ENCODE assay signal across 26 mouse cellular contexts in genomic region chr10:39547369-39548074, GRCm38 (mm10).
A peak's percentile ranks its signal among the peaks of the same experiment; 100 is the strongest.
DNase-seq lines count a peak whose midpoint lies in the region; ATAC-seq and TF ChIP-seq lines count a peak whose summit lies in the region.
"Had no signal": no experiment of that assay in that cellular context is flagged by ENCODE, and none has a peak within 500 bp of the region (broad histone marks: within the 10 kb centered on the region; RNA-seq: fewer than 3 reads in every experiment).

No protein-coding gene starts in this region.

- no peak overlapping the region for H3K9ac ChIP-seq in hindbrain, embryonic 13.5 days
- no peak overlapping the region for H3K9ac ChIP-seq in hindbrain, embryonic 16.5 days (ENCODE audit: low read depth, low read length)
- H3K9ac ChIP-seq in midbrain, embryonic 14.5 days (replicated peaks; ENCODE audit: low read length): no peak overlapping the region
- no peak overlapping the region for H3K9ac ChIP-seq in midbrain, embryonic 16.5 days (ENCODE audit: low read depth, low read length)
- no peak overlapping the region for H3K9ac ChIP-seq in forebrain, postnatal 0 days
- H3K9ac ChIP-seq: heart, embryonic 13.5 days; hindbrain, embryonic 15.5 days; limb, embryonic 12.5 days; liver, embryonic 14.5 days; lung, embryonic 15.5 days had no signal

- peaks cover 78% of the 10 kb centered on the region for H3K4me1 ChIP-seq in hindbrain, embryonic 13.5 days (replicated peaks)
- H3K4me1 ChIP-seq in hindbrain, embryonic 16.5 days (ENCODE audit: control insufficient read depth, insufficient read depth, low read depth, low read length): peaks cover 31% of the 10 kb centered on the region
- H3K4me1 ChIP-seq in midbrain, embryonic 14.5 days (ENCODE audit: control insufficient read depth, insufficient read depth, low read length): peaks cover 52% of the 10 kb centered on the region
- peaks cover 41% of the 10 kb centered on the region for H3K4me1 ChIP-seq in midbrain, embryonic 16.5 days (ENCODE audit: control insufficient read depth, insufficient read depth, low read length)
- H3K4me1 ChIP-seq in forebrain, postnatal 0 days (ENCODE audit: insufficient read depth): peaks cover 31% of the 10 kb centered on the region
- H3K4me1 ChIP-seq in olfactory bulb, adult 2 months (ENCODE audit: control insufficient read depth, insufficient read depth, low read length): peaks cover 26% of the 10 kb centered on the region

- TF ChIP-seq CTCF in forebrain, postnatal 0 days (IDR thresholded peaks at IDR 0.05; ENCODE audit: low read depth): no peak
- no peak for TF ChIP-seq CTCF in olfactory bulb, adult 2 months (IDR thresholded peaks at IDR 0.05; ENCODE audit: insufficient read depth, low read depth, low read length)

- no peak for ATAC-seq in hindbrain, embryonic 13.5 days (ENCODE audit: low FRiP score)
- no peak for ATAC-seq in hindbrain, embryonic 16.5 days
- ATAC-seq in midbrain, embryonic 14.5 days (ENCODE audit: low FRiP score, low TSS enrichment): no peak
- no peak for ATAC-seq in midbrain, embryonic 16.5 days
- peak; percentile 14; the same call in 1 of the 2 replicates for ATAC-seq in forebrain, postnatal 0 days
- ATAC-seq: Patski had no signal

- H3K4me2 ChIP-seq in hindbrain, embryonic 13.5 days: no peak overlapping the region
- no peak overlapping the region for H3K4me2 ChIP-seq in hindbrain, embryonic 16.5 days (ENCODE audit: low read length)
- H3K4me2 ChIP-seq in midbrain, embryonic 14.5 days (ENCODE audit: low read length): no peak overlapping the region
- H3K4me2 ChIP-seq in midbrain, embryonic 16.5 days (ENCODE audit: low read length): no peak overlapping the region
- no peak overlapping the region for H3K4me2 ChIP-seq in forebrain, postnatal 0 days (ENCODE audit: low read depth)
- H3K4me2 ChIP-seq: heart, embryonic 13.5 days; hindbrain, embryonic 15.5 days; limb, embryonic 12.5 days; lung, embryonic 15.5 days had no signal

- H3K9me3 ChIP-seq in hindbrain, embryonic 13.5 days: no peaks in the 10 kb centered on the region
- no peaks in the 10 kb centered on the region for H3K9me3 ChIP-seq in hindbrain, embryonic 16.5 days (ENCODE audit: control insufficient read depth, low read length)
- no peaks in the 10 kb centered on the region for H3K9me3 ChIP-seq in midbrain, embryonic 14.5 days (ENCODE audit: control insufficient read depth, low read length)
- no peaks in the 10 kb centered on the region for H3K9me3 ChIP-seq in midbrain, embryonic 16.5 days (replicated peaks; ENCODE audit: control insufficient read depth, low read length, poor library complexity, severe bottlenecking)
- H3K9me3 ChIP-seq in forebrain, postnatal 0 days (ENCODE audit: low read length): no peaks in the 10 kb centered on the region
- H3K9me3 ChIP-seq: G1E; heart, embryonic 13.5 days; hindbrain, embryonic 15.5 days; limb, embryonic 12.5 days; lung, embryonic 15.5 days; megakaryocyte, embryonic 14.5 days had no signal

- WGBS in hindbrain, embryonic 13.5 days: 72% methylated on average over 3 of the region's 3 CpGs
- whole genome bisulfite sequencing in hindbrain, embryonic 16.5 days: 58% methylated on average over 3 of the region's 3 CpGs
- 78% methylated on average over 3 of the region's 3 CpGs for WGBS in midbrain, embryonic 14.5 days
- WGBS in midbrain, embryonic 16.5 days: 62% methylated on average over 3 of the region's 3 CpGs
- WGBS in forebrain, postnatal 0 days: 48% methylated on average over 3 of the region's 3 CpGs
- WGBS in olfactory bulb, adult 2 months: 42% methylated on average over 3 of the region's 3 CpGs

- no peak overlapping the region for H3K4me3 ChIP-seq in hindbrain, embryonic 13.5 days
- H3K4me3 ChIP-seq in hindbrain, embryonic 16.5 days (ENCODE audit: low read length): no peak overlapping the region
- no peak overlapping the region for H3K4me3 ChIP-seq in midbrain, embryonic 14.5 days (replicated peaks; ENCODE audit: low read depth, low read length)
- no peak overlapping the region for H3K4me3 ChIP-seq in midbrain, embryonic 16.5 days (ENCODE audit: low read depth, low read length)
- H3K4me3 ChIP-seq in forebrain, postnatal 0 days (ENCODE audit: low read depth, low read length): no peak overlapping the region
- H3K4me3 ChIP-seq in olfactory bulb, adult 2 months (ENCODE audit: insufficient read depth, low read depth, low read length): no peak overlapping the region
- H3K4me3 ChIP-seq: heart, embryonic 13.5 days; hindbrain, embryonic 15.5 days; limb, embryonic 12.5 days; lung, embryonic 15.5 days; megakaryocyte, embryonic 14.5 days had no signal

- peak overlapping the region; percentile 62 for H3K27ac ChIP-seq in hindbrain, embryonic 13.5 days
- no peak overlapping the region for H3K27ac ChIP-seq in hindbrain, embryonic 16.5 days (ENCODE audit: low read depth, low read length)
- peak overlapping the region; percentile 60; the same call in 1 of the 2 replicates for H3K27ac ChIP-seq in midbrain, embryonic 14.5 days (replicated peaks; ENCODE audit: low read depth, low read length)
- no peak overlapping the region for H3K27ac ChIP-seq in midbrain, embryonic 16.5 days (ENCODE audit: low read length)
- H3K27ac ChIP-seq in forebrain, postnatal 0 days (ENCODE audit: low read depth, low read length): no peak overlapping the region
- 0 out of 2 replicates have a peak overlapping the region, but pooled peaks have one; percentile 20 for H3K27ac ChIP-seq in olfactory bulb, adult 2 months (ENCODE audit: insufficient read depth, low read depth, low read length)
- H3K27ac ChIP-seq: heart, embryonic 13.5 days; hindbrain, embryonic 15.5 days; limb, embryonic 12.5 days; liver, embryonic 14.5 days; lung, embryonic 15.5 days had no signal

- DNase-seq in midbrain, embryonic 14.5 days: no peak
- DNase-seq in forebrain, postnatal 0 days: no peak
- no peak for DNase-seq in right cerebral cortex, postnatal 14 days
- DNase-seq: adrenal gland, postnatal 36 days; B cell, adult 2 months; cerebellum, adult 9-10 months; gastrocnemius, postnatal 10 days; heart, postnatal 14 days; kidney, adult 2 months; kidney, postnatal 14 days; lung, postnatal 36 days; right cerebral cortex, postnatal 4 days; thymus, postnatal 25 days had no signal

- no peak for TF ChIP-seq POLR2A in olfactory bulb, adult 2 months (IDR thresholded peaks at IDR 0.05; ENCODE audit: insufficient read depth, low read depth, low read length)

- H3K36me3 ChIP-seq in hindbrain, embryonic 13.5 days: peaks cover 10% of the 10 kb centered on the region
- no peaks in the 10 kb centered on the region for H3K36me3 ChIP-seq in hindbrain, embryonic 16.5 days (ENCODE audit: control insufficient read depth, insufficient read depth, low read length)
- peaks cover 12% of the 10 kb centered on the region for H3K36me3 ChIP-seq in midbrain, embryonic 14.5 days (ENCODE audit: control insufficient read depth, insufficient read depth, low read length)
- H3K36me3 ChIP-seq in midbrain, embryonic 16.5 days (ENCODE audit: control insufficient read depth, insufficient read depth, low read length): no peaks in the 10 kb centered on the region
- peaks cover 22% of the 10 kb centered on the region for H3K36me3 ChIP-seq in forebrain, postnatal 0 days (ENCODE audit: insufficient read depth)

- H3K27me3 ChIP-seq in hindbrain, embryonic 13.5 days: no peaks in the 10 kb centered on the region
- no peaks in the 10 kb centered on the region for H3K27me3 ChIP-seq in hindbrain, embryonic 16.5 days (replicated peaks; ENCODE audit: control insufficient read depth, insufficient read depth, low read length)
- no peaks in the 10 kb centered on the region for H3K27me3 ChIP-seq in midbrain, embryonic 14.5 days (ENCODE audit: control insufficient read depth, insufficient read depth, low read length)
- H3K27me3 ChIP-seq in midbrain, embryonic 16.5 days (ENCODE audit: control insufficient read depth, insufficient read depth, low read depth, low read length): no peaks in the 10 kb centered on the region
- H3K27me3 ChIP-seq in forebrain, postnatal 0 days (ENCODE audit: insufficient read depth, low read length): no peaks in the 10 kb centered on the region
- H3K27me3 ChIP-seq: CH12.LX; heart, embryonic 13.5 days; hindbrain, embryonic 15.5 days; limb, embryonic 12.5 days; lung, embryonic 15.5 days; megakaryocyte, embryonic 14.5 days; Patski had no signal

Comparison
In these comparisons a context has a peak if more than half of its experiments do, and no peak if none do; other contexts are left out.
1. H3K27ac ChIP-seq: peak in hindbrain, embryonic 13.5 days (single experiment), midbrain, embryonic 14.5 days (single experiment) and olfactory bulb, adult 2 months (single experiment); none in hindbrain, embryonic 16.5 days (single experiment), midbrain, embryonic 16.5 days (single experiment) and forebrain, postnatal 0 days (single experiment).